Mouse (Mus musculus): Measurements from ENCODE around the gene Mrpl47. TPM values are rescaled to one million over a fixed set of nuclear protein-coding genes. Genes with fewer than 3 reads are reported as not detected.
A peak's percentile ranks its signal among the peaks of the same experiment; 100 is the strongest.

The Mrpl47 gene
- polyA plus RNA-seq, 1 experiment from 2014 or later = 31.8 TPM

DNA sequence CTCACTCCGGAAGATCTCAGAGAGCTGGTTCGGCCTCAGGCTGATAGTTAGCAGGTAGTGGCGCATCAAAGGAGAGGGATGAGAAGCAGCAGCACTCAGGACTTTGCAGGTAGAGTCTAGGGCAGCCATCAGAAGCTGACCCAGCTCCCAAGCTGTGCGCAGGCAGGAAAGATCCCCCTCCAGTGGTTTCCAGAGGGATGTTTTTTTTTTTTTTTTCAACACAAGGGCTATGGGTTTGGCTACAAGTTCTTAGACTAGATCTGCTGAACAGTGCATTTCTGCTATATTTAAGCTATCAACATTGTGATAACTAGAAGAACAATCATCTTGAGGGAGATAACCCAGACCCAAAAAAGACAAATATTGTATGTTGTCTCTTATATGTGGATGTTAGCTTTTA is 50.2 kb downstream of the Mrpl47 start:
- WGBS = 64% methylated on average over 4 of the region's 4 CpGs

GRCm38 (mm10) chr3:32686537-32686936 is 50.9 kb downstream of the Mrpl47 start:
- ATAC-seq (ENCODE audit: insufficient number of reproducible peaks, low FRiP score) = no peak
- Histone ChIP-seq H3K4me2 (no peak overlapping the region), H3K27ac (ENCODE audit: poor library complexity, severe bottlenecking) (no peak overlapping the region), H3K4me1 (replicated peaks) (no peaks in the 10 kb centered on the region), H3K9ac (no peak overlapping the region), H3K27me3 (replicated peaks) (no peaks in the 10 kb centered on the region), H3K9me3 (replicated peaks) (no peaks in the 10 kb centered on the region), H3K36me3 (no peaks in the 10 kb centered on the region), H3K4me3 (no peak overlapping the region)
- WGBS = 52% methylated on average over 1 of the region's 1 CpGs

More for the DNA sequence above, 50.2 kb downstream of the Mrpl47 start:
- Histone ChIP-seq H3K4me2 (no peak overlapping the region), H3K27me3 (replicated peaks) (no peaks in the 10 kb centered on the region), H3K27ac (ENCODE audit: poor library complexity, severe bottlenecking) (no peak overlapping the region), H3K4me1 (replicated peaks) (peaks cover 1% of the 10 kb centered on the region), H3K9ac (no peak overlapping the region), H3K9me3 (replicated peaks) (no peaks in the 10 kb centered on the region), H3K36me3 (no peaks in the 10 kb centered on the region), H3K4me3 (no peak overlapping the region)
- no peak for ATAC-seq (ENCODE audit: insufficient number of reproducible peaks, low FRiP score)

DNA sequence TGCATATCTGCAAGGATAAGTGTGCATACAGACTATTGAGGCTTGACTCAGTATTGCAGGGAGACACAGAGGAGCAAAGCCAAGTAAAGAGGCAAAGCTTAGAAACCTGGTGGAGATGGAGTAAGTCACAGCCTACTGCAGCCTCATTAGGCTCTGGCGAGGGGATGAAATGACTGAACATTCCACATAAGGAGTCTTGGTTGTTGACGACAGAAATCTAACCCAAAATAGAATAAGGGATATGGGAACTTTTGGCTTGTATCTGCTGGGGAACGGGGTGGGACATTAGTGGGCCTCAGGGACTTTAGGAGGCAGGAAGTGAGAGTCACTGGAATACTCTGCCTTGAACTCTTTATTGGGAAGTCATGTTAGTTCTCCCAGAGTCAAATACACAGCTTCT is 52.8 kb downstream of the Mrpl47 start:
- Histone ChIP-seq H3K4me2 (no peak overlapping the region), H3K4me3 (no peak overlapping the region), H3K4me1 (replicated peaks) (no peaks in the 10 kb centered on the region), H3K36me3 (no peaks in the 10 kb centered on the region), H3K9ac (no peak overlapping the region), H3K27ac (ENCODE audit: poor library complexity, severe bottlenecking) (no peak overlapping the region), H3K27me3 (replicated peaks) (no peaks in the 10 kb centered on the region), H3K9me3 (replicated peaks) (no peaks in the 10 kb centered on the region)
- 61% methylated on average over 3 of the region's 3 CpGs for WGBS
- ATAC-seq (ENCODE audit: insufficient number of reproducible peaks, low FRiP score) = no peak

GRCm38 (mm10) chr3:32682910-32683531 is 54.4 kb downstream of the Mrpl47 start:
- 52% methylated on average over 12 of the region's 12 CpGs for WGBS
- Histone ChIP-seq H3K4me2 (no peak overlapping the region), H3K9me3 (replicated peaks) (no peaks in the 10 kb centered on the region), H3K27ac (ENCODE audit: poor library complexity, severe bottlenecking) (no peak overlapping the region), H3K36me3 (no peaks in the 10 kb centered on the region), H3K27me3 (replicated peaks) (no peaks in the 10 kb centered on the region), H3K4me1 (replicated peaks) (no peaks in the 10 kb centered on the region), H3K4me3 (no peak overlapping the region), H3K9ac (no peak overlapping the region)
- no peak for ATAC-seq (ENCODE audit: insufficient number of reproducible peaks, low FRiP score)

- peak; percentile 59; the same call in 1 of the 2 replicates for ATAC-seq (ENCODE audit: insufficient number of reproducible peaks, low FRiP score)
These were observed 61.0 kb downstream of the Mrpl47 start for GRCm38 (mm10) chr3:32676393-32676792.

More at GRCm38 (mm10) chr3:32676393-32676792, 61.0 kb downstream of the Mrpl47 start:
- H3K4me2 ChIP-seq = no peak overlapping the region
- no peak overlapping the region for H3K4me3 ChIP-seq
- no peak overlapping the region for H3K9ac ChIP-seq
- H3K36me3 ChIP-seq = no peaks in the 10 kb centered on the region
- no peaks in the 10 kb centered on the region for H3K27me3 ChIP-seq (replicated peaks)
- no peaks in the 10 kb centered on the region for H3K9me3 ChIP-seq (replicated peaks)
- WGBS = 73% methylated on average over 6 of the region's 6 CpGs
- H3K27ac ChIP-seq (ENCODE audit: poor library complexity, severe bottlenecking) = no peak overlapping the region
- no peaks in the 10 kb centered on the region for H3K4me1 ChIP-seq (replicated peaks)

Other genes with a start within 250 kb of the Mrpl47 start
- gene Kcnmb3, start 245.4 kb downstream of the Mrpl47 start, polyA plus RNA-seq (2016; fragmentation: Nextera tagmentation; extraction: Ambion mirVana) = not detected in 2 replicates
- 27.2 and 34.1 TPM in 2 replicates for gene Zfp639, start 227.3 kb downstream of the Mrpl47 start, polyA plus RNA-seq (2016; fragmentation: Nextera tagmentation; extraction: Ambion mirVana)
- gene Mfn1, start 208.1 kb downstream of the Mrpl47 start, polyA plus RNA-seq (2016; fragmentation: Nextera tagmentation; extraction: Ambion mirVana) = 71.3 and 85.5 TPM in 2 replicates
- 50.5 and 50.7 TPM in 2 replicates for gene Gnb4, start 121.0 kb downstream of the Mrpl47 start, polyA plus RNA-seq (2016; fragmentation: Nextera tagmentation; extraction: Ambion mirVana)
- gene Actl6a, start 31.3 kb downstream of the Mrpl47 start, polyA plus RNA-seq (2016; fragmentation: Nextera tagmentation; extraction: Ambion mirVana) = 105 and 108 TPM in 2 replicates
- gene Ndufb5, start 615 bp downstream of the Mrpl47 start, polyA plus RNA-seq (2016; fragmentation: Nextera tagmentation; extraction: Ambion mirVana) = 468 and 489 TPM in 2 replicates
- gene Usp13, start 79.9 kb upstream of the Mrpl47 start, polyA plus RNA-seq (2016; fragmentation: Nextera tagmentation; extraction: Ambion mirVana) = 50.4 and 51.8 TPM in 2 replicates

All from heart, embryonic 12.5 days (tissue).